Mouse (Mus musculus) cortical plate, adult 2 months (tissue): Measurements from ENCODE around the gene Knstrn.

ENCODE experiments used
- CTCF ChIP-seq: fragments of 200-500 bp; IDR thresholded peaks from 2 replicates; pipeline ENCODE4 v1.5.1; 2011; ENCODE audit warnings: mild to moderate bottlenecking, control low read depth, low read length; ENCODE audit not compliant: insufficient read depth; ENCODE audit errors: extremely low read depth
- POLR2A ChIP-seq: fragments of 200-500 bp; IDR thresholded peaks from 2 replicates; pipeline ENCODE4 v1.6.1; 2011; ENCODE audit warnings: mild to moderate bottlenecking, low read length, control low read depth; ENCODE audit not compliant: insufficient read depth; ENCODE audit errors: extremely low read depth

DNA sequence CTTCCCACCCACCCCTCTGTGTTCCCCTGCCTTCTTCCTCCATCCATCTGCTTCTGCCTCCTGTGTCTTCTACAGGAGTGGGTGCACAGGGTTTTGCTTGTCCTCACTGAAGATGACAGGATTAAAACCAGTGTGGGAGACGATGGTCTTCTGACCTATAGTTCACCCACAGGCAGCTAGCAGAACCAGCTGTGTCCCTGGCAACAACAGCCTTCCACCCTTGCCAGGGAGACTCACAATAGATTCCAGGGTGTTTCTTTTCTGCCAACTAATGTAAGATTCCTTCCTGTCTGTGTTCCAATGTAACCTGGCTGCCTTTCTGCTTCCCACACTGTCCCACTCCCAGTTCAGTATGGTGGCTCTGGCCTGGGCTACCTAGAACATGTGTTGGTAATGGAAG lies 57.2 kb downstream of the Knstrn start:
- no peak for TF ChIP-seq CTCF
- TF ChIP-seq POLR2A: no peak
